ENCODE assay signal across 8 mouse cellular contexts in the genomic region with DNA sequence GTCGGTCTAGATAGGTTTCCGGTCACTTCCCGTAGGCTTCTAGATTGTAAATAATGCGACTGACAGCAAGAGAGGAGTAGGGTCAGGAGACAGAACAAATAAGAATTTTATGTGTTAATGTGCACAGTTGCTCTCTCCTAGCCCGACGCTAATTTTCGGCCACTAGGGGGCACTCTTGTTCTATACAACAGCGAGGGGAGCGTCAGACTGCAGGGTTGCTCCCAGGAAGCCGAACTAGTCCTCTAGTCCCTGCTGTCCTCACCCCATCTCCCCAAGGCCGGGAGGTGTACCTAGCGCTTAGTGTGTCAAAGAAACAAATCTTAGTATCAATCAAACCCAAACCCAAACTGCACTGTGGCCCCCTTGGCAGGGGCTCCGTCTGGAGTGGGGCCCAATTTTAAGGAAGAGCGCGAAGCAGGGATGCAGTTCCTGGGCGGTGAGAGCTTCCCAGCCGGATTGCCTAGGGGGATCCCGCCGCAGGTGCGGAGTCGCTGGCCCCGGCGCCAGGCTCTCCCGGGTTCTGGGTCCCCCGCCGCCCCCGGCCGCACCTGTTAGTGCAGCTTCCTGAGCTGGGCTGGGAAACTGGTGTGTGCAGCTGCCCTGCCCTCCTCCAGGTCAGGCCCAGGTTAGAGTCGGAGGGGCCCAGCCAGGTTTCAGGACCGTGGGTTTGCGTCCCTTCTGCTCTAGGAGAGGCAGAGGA. TPM values are rescaled to one million over a fixed set of nuclear protein-coding genes. Genes with fewer than 3 reads are reported as not detected.
DNase-seq lines count a peak whose midpoint lies in the region; ATAC-seq lines count a peak whose summit lies in the region.

No protein-coding gene starts in this region.

- intact Hi-C loops in gastrocnemius, postnatal 14 days (cut with DNase I; ENCODE audit: low total_unique reads): loop anchor here (2.0 to 5.0 kb wide), 2 partner anchors 517 to 598 kb away; no protein-coding TSS in a partner anchor
- intact Hi-C loops in left cerebral cortex, postnatal 10 days (cut with DNase I): loop anchor here (1.0 to 10.0 kb wide), 4 partner anchors 232 to 690 kb away; no protein-coding TSS in a partner anchor

- H3K27ac ChIP-seq in intestine, embryonic 14.5 days (ENCODE audit: low read depth): peak overlapping the region; percentile 47; the same call in 1 of the 2 replicates

- H3K4me1 ChIP-seq in intestine, embryonic 14.5 days (replicated peaks; ENCODE audit: control insufficient read depth, insufficient read depth, low read length): peaks cover 14% of the 10 kb centered on the region

- H3K4me3 ChIP-seq in intestine, embryonic 14.5 days (ENCODE audit: low read depth, low read length): peak overlapping the region; percentile 26

- WGBS in intestine, embryonic 14.5 days: 4% methylated on average over 31 of the region's 31 CpGs

- no peaks in the 10 kb centered on the region for H3K9me3 ChIP-seq in intestine, embryonic 14.5 days (ENCODE audit: control insufficient read depth, low read length)

- peak overlapping the region; percentile 64 for H3K4me2 ChIP-seq in intestine, embryonic 14.5 days (ENCODE audit: low read length)

- ATAC-seq in intestine, embryonic 14.5 days (replicated peaks; ENCODE audit: low FRiP score, low TSS enrichment, low read depth): peak; percentile 83
- ATAC-seq in megakaryocyte-erythroid progenitor cell, adult 5-6 weeks (replicated peaks; ENCODE audit: low FRiP score, low TSS enrichment, poor library complexity, severe bottlenecking): peak; percentile 94

- H3K36me3 ChIP-seq in intestine, embryonic 14.5 days (ENCODE audit: control insufficient read depth, insufficient read depth, low read length): no peaks in the 10 kb centered on the region

- H3K9ac ChIP-seq in intestine, embryonic 14.5 days (ENCODE audit: low read length): peak overlapping the region; percentile 33

- no peaks in the 10 kb centered on the region for H3K27me3 ChIP-seq in intestine, embryonic 14.5 days (replicated peaks; ENCODE audit: control insufficient read depth, insufficient read depth, low read length)

- peak; percentile 90 for DNase-seq in adrenal gland, adult 18-20 months (ENCODE audit: low spot score in 2 of 2)
- DNase-seq in embryo, embryonic 10.5 days (ENCODE audit: low spot score): peak; percentile 97
- peak; percentile 83 for DNase-seq in gastrocnemius, postnatal 14 days
- peak; percentile 99 for DNase-seq in intestine, embryonic 14.5 days (ENCODE audit: low spot score)
- peak; percentile 88 to 91 for DNase-seq in left cerebral cortex, postnatal 10 days (ENCODE audit: extremely low spot score in 1 of 2, low spot score in 2 of 2)
- DNase-seq in right cerebral cortex, postnatal 14 days: peak; percentile 93
- peak; percentile 92 for DNase-seq in urinary bladder, postnatal 25 days (ENCODE audit: low spot score)

RNA-seq across cellular contexts. Expression of a gene that starts 15.3 kb away (rescaled TPM):
- total RNA-seq in adrenal gland, adult 18-20 months (2021): 10 to 100 TPM; 19.7 to 26.3 TPM
- 1 to 10 TPM; 1.3 to 1.4 TPM for total RNA-seq in gastrocnemius, postnatal 14 days (2021)
- polyA plus RNA-seq in intestine, embryonic 14.5 days (2014; fragmentation: Nextera tagmentation; extraction: Ambion mirVana): 12.5 and 14.0 TPM in 2 replicates
- 10 to 100 TPM in 1 of 2 experiments, 1 to 10 TPM in 1; 8.5 to 10.8 TPM for total RNA-seq in left cerebral cortex, postnatal 10 days (2021)
- 29.2 and 29.7 TPM in 2 replicates for total RNA-seq in megakaryocyte-erythroid progenitor cell, adult 5-6 weeks (2014; fragmentation: Nextera tagmentation)
- 18.7 and 21.6 TPM in 2 replicates for total RNA-seq in megakaryocyte-erythroid progenitor cell, adult 5-6 weeks (2017)

RNA-seq across cellular contexts. Expression of a gene that starts 42.5 kb away (rescaled TPM):
- 10 to 100 TPM; 23.1 to 46.7 TPM for total RNA-seq in adrenal gland, adult 18-20 months (2021)
- total RNA-seq in gastrocnemius, postnatal 14 days (2021): 1 to 10 TPM; 1.7 to 2.0 TPM
- polyA plus RNA-seq in intestine, embryonic 14.5 days (2014; fragmentation: Nextera tagmentation; extraction: Ambion mirVana): 3.5 and 3.6 TPM in 2 replicates
- 1 to 10 TPM; 2.6 to 2.7 TPM for total RNA-seq in left cerebral cortex, postnatal 10 days (2021)
- 1.3 and 3.4 TPM in 2 replicates for total RNA-seq in megakaryocyte-erythroid progenitor cell, adult 5-6 weeks (2014; fragmentation: Nextera tagmentation)
- 0.42 and 0.76 TPM in 2 replicates for total RNA-seq in megakaryocyte-erythroid progenitor cell, adult 5-6 weeks (2017)

Comparison
In these comparisons a context has a peak if more than half of its experiments do, and no peak if none do; other contexts are left out.
1. Peak in every context shown above with its lines: DNase-seq, ATAC-seq, H3K4me3 ChIP-seq and H3K27ac ChIP-seq.
2. RNA of a gene that starts 15.3 kb away (total RNA-seq): 18.7 to 29.7 TPM in megakaryocyte-erythroid progenitor cell, adult 5-6 weeks, 19.7 to 26.3 TPM in adrenal gland, adult 18-20 months and 8.5 to 10.8 TPM in left cerebral cortex, postnatal 10 days; 1.3 to 1.4 TPM in gastrocnemius, postnatal 14 days; every median in the first group is over 4 times any median in the second.
3. RNA of a gene that starts 42.5 kb away (total RNA-seq): 23.1 to 46.7 TPM in adrenal gland, adult 18-20 months; 0.42 to 3.4 TPM in megakaryocyte-erythroid progenitor cell, adult 5-6 weeks, 2.6 to 2.7 TPM in left cerebral cortex, postnatal 10 days and 1.7 to 2.0 TPM in gastrocnemius, postnatal 14 days; every median in the first group is over 4 times any median in the second.